Mouse (Mus musculus) forebrain, embryonic 13.5 days (tissue): Measurements from ENCODE around the gene Trmt112. TPM values are rescaled to one million over a fixed set of nuclear protein-coding genes. Genes with fewer than 3 reads are reported as not detected.
"Not testable (repeated sequence)": the region's sequence is repeated elsewhere in the genome, so short reads cannot be mapped to it uniquely, and the experiment has no call there.

Experiments
- ATAC-seq: fragments of 200-750 bp; cut with Nextera tagmentation; 2 replicates; pipeline ENCODE4 v1.8.0; 2017
- H3K27ac ChIP-seq: fragments of 300-500 bp; sonication (generic); 2 replicates; pipeline ENCODE4 v1.5.1; 2015; ENCODE audit warnings: inconsistent platforms, mild to moderate bottlenecking, moderate library complexity
- H3K27me3 ChIP-seq: fragments of 300-500 bp; sonication (generic); 2 replicates; pipeline ENCODE4 v1.6.1; 2015; ENCODE audit warnings: mild to moderate bottlenecking, inconsistent platforms
- H3K36me3 ChIP-seq: fragments of 300-500 bp; sonication (generic); 2 replicates; pipeline ENCODE4 v1.6.1; 2015; ENCODE audit warnings: mild to moderate bottlenecking, inconsistent platforms; ENCODE audit not compliant: poor library complexity, severe bottlenecking
- H3K4me1 ChIP-seq: fragments of 300-500 bp; sonication (generic); 2 replicates; pipeline ENCODE4 v1.6.1; 2015; ENCODE audit warnings: inconsistent platforms
- H3K4me2 ChIP-seq: fragments of 300-500 bp; sonication (generic); 2 replicates; pipeline ENCODE4 v1.6.1; 2015; ENCODE audit warnings: inconsistent platforms, mild to moderate bottlenecking, moderate library complexity
- H3K4me3 ChIP-seq: fragments of 300-500 bp; sonication (generic); 2 replicates; pipeline ENCODE4 v1.5.1; 2015; ENCODE audit warnings: mild to moderate bottlenecking, inconsistent platforms
- H3K9ac ChIP-seq: fragments of 300-500 bp; sonication (generic); 2 replicates; pipeline ENCODE4 v1.6.1; 2015; ENCODE audit warnings: mild to moderate bottlenecking, inconsistent platforms
- H3K9me3 ChIP-seq: fragments of 300-500 bp; sonication (generic); replicated peaks from 2 replicates; pipeline ENCODE4 v1.6.1; 2016; ENCODE audit warnings: inconsistent platforms
- WGBS: fragments of 180-500 bp; shearing (Covaris S2); methylation state at CpG from one replicate; pipeline ENCODE4 v1.1.7; 2015; 5-methylcytosine and 5-hydroxymethylcytosine counted together
- polyA plus RNA-seq: library from polyadenylated mRNA; unstranded; fragments of >200 nt; fragmentation: Nextera tagmentation; extraction: Ambion mirVana; gene quantifications from 2 replicates; pipeline ENCODE4 v1.2.1, GENCODE M21; 2015

Trmt112 gene
- polyA plus RNA-seq, 1 experiment from 2014 or later: 167 TPM

GRCm38 (mm10) chr19:6893731-6894451 is 15.6 kb upstream of the Trmt112 start:
- Histone ChIP-seq H3K4me1 (no peaks in the 10 kb centered on the region), H3K9ac (no peak overlapping the region), H3K4me2 (no peak overlapping the region), H3K36me3 (no peaks in the 10 kb centered on the region), H3K27me3 (no peaks in the 10 kb centered on the region), H3K27ac (no peak overlapping the region), H3K9me3 (no peaks in the 10 kb centered on the region; the same call in 1 of the 2 replicates), H3K4me3 (no peak overlapping the region)
- 94% methylated on average over 14 of the region's 14 CpGs for WGBS
- ATAC-seq: no peak

GRCm38 (mm10) chr19:6895608-6896305 is 13.7 kb upstream of the Trmt112 start:
- not testable (repeated sequence) for ATAC-seq, H3K27ac ChIP-seq, H3K27me3 ChIP-seq, H3K4me2 ChIP-seq, H3K36me3 ChIP-seq, H3K9me3 ChIP-seq, H3K9ac ChIP-seq, H3K4me1 ChIP-seq, H3K4me3 ChIP-seq
- 91% methylated on average over 18 of the region's 18 CpGs for WGBS

- peaks cover 10% of the 10 kb centered on the region; the same call in 1 of the 2 replicates for H3K36me3 ChIP-seq
- H3K4me1 ChIP-seq: no peaks in the 10 kb centered on the region
- no peaks in the 10 kb centered on the region for H3K27me3 ChIP-seq
- H3K4me2 ChIP-seq: no peak overlapping the region
- ATAC-seq: no peak
- 81% methylated on average over 4 of the region's 4 CpGs for WGBS
- H3K9ac ChIP-seq: no peak overlapping the region
- H3K9me3 ChIP-seq: no peaks in the 10 kb centered on the region; the same call in 1 of the 2 replicates
- no peak overlapping the region for H3K27ac ChIP-seq
- H3K4me3 ChIP-seq: no peak overlapping the region
These were observed 9.9 kb upstream of the Trmt112 start for GRCm38 (mm10) chr19:6899641-6900040.

GRCm38 (mm10) chr19:6903031-6903430 is 6.5 kb upstream of the Trmt112 start:
- H3K9ac ChIP-seq: no peak overlapping the region
- no peak overlapping the region for H3K4me3 ChIP-seq
- WGBS: 90% methylated on average over 1 of the region's 1 CpGs
- H3K36me3 ChIP-seq: peaks cover 35% of the 10 kb centered on the region
- H3K9me3 ChIP-seq: no peaks in the 10 kb centered on the region
- no peak overlapping the region for H3K27ac ChIP-seq
- no peaks in the 10 kb centered on the region for H3K27me3 ChIP-seq
- H3K4me2 ChIP-seq: no peak overlapping the region
- ATAC-seq: no peak
- peaks cover 2% of the 10 kb centered on the region for H3K4me1 ChIP-seq

GRCm38 (mm10) chr19:6904846-6905245 is 4.7 kb upstream of the Trmt112 start:
- H3K4me2 ChIP-seq: no peak overlapping the region
- H3K27ac ChIP-seq: no peak overlapping the region
- no peak overlapping the region for H3K4me3 ChIP-seq
- peaks cover 14% of the 10 kb centered on the region for H3K4me1 ChIP-seq
- no peak for ATAC-seq
- no peaks in the 10 kb centered on the region for H3K9me3 ChIP-seq
- H3K9ac ChIP-seq: no peak overlapping the region
- 91% methylated on average over 2 of the region's 2 CpGs for WGBS
- no peaks in the 10 kb centered on the region for H3K27me3 ChIP-seq
- peaks cover 35% of the 10 kb centered on the region for H3K36me3 ChIP-seq

- no peak for ATAC-seq
- no peak overlapping the region for H3K4me3 ChIP-seq
- H3K27me3 ChIP-seq: no peaks in the 10 kb centered on the region
- peaks cover 35% of the 10 kb centered on the region for H3K36me3 ChIP-seq
- no peak overlapping the region for H3K4me2 ChIP-seq
- 92% methylated on average over 11 of the region's 11 CpGs for WGBS
- no peak overlapping the region for H3K9ac ChIP-seq
- H3K9me3 ChIP-seq: no peaks in the 10 kb centered on the region
- peaks cover 14% of the 10 kb centered on the region for H3K4me1 ChIP-seq
- no peak overlapping the region for H3K27ac ChIP-seq
These were observed 3.9 kb upstream of the Trmt112 start for GRCm38 (mm10) chr19:6905498-6906159.

GRCm38 (mm10) chr19:6906199-6906598 is 3.3 kb upstream of the Trmt112 start:
- Histone ChIP-seq H3K9ac (0 out of 2 replicates have a peak overlapping the region, but pooled peaks have one; percentile 6), H3K36me3 (peaks cover 38% of the 10 kb centered on the region), H3K9me3 (no peaks in the 10 kb centered on the region), H3K4me3 (no peak overlapping the region), H3K4me2 (no peak overlapping the region), H3K27me3 (no peaks in the 10 kb centered on the region), H3K27ac (no peak overlapping the region), H3K4me1 (peaks cover 18% of the 10 kb centered on the region)
- ATAC-seq: no peak
- 93% methylated on average over 3 of the region's 3 CpGs for WGBS

- no peaks in the 10 kb centered on the region for H3K9me3 ChIP-seq
- no peak for ATAC-seq
- WGBS: 88% methylated on average over 8 of the region's 8 CpGs
- H3K4me2 ChIP-seq: no peak overlapping the region
- H3K27me3 ChIP-seq: no peaks in the 10 kb centered on the region
- no peak overlapping the region for H3K27ac ChIP-seq
- H3K4me1 ChIP-seq: peaks cover 25% of the 10 kb centered on the region
- H3K36me3 ChIP-seq: peaks cover 47% of the 10 kb centered on the region
- H3K4me3 ChIP-seq: no peak overlapping the region
- 0 out of 2 replicates have a peak overlapping the region, but pooled peaks have one; percentile 6 for H3K9ac ChIP-seq
These were observed 2.4 kb upstream of the Trmt112 start for GRCm38 (mm10) chr19:6907094-6907493.

GRCm38 (mm10) chr19:6907811-6908540 is 1.5 kb upstream of the Trmt112 start:
- Histone ChIP-seq H3K9me3 (no peaks in the 10 kb centered on the region), H3K9ac (peak overlapping the region; percentile 80), H3K4me2 (peak overlapping the region; percentile 87), H3K27me3 (no peaks in the 10 kb centered on the region), H3K27ac (no peak overlapping the region), H3K4me3 (0 out of 2 replicates have a peak overlapping the region, but pooled peaks have one; percentile 62), H3K36me3 (peaks cover 53% of the 10 kb centered on the region), H3K4me1 (peaks cover 25% of the 10 kb centered on the region)
- WGBS: 88% methylated on average over 7 of the region's 7 CpGs
- no peak for ATAC-seq

- Histone ChIP-seq H3K4me1 (peaks cover 25% of the 10 kb centered on the region), H3K36me3 (peaks cover 59% of the 10 kb centered on the region), H3K4me3 (peak overlapping the region; percentile 62), H3K4me2 (peak overlapping the region; percentile 87), H3K27me3 (no peaks in the 10 kb centered on the region), H3K27ac (peak overlapping the region; percentile 97), H3K9me3 (no peaks in the 10 kb centered on the region), H3K9ac (peak overlapping the region; percentile 80)
- ATAC-seq: no peak; the same call in 1 of the 2 replicates
- WGBS: 9% methylated on average over 11 of the region's 11 CpGs
These were observed 477 bp upstream of the Trmt112 start for GRCm38 (mm10) chr19:6909021-6909420.

GRCm38 (mm10) chr19:6910306-6910705 is 808 bp downstream of the Trmt112 start:
- WGBS: under 1% methylated on average over 30 of the region's 30 CpGs
- peak; percentile 22 for ATAC-seq
- H3K27ac ChIP-seq: peak overlapping the region; percentile 97

More at GRCm38 (mm10) chr19:6910306-6910705, 808 bp downstream of the Trmt112 start:
- peak overlapping the region; percentile 62 for H3K4me3 ChIP-seq
- H3K27me3 ChIP-seq, H3K9me3 ChIP-seq: not testable (repeated sequence)
- peak overlapping the region; percentile 87 for H3K4me2 ChIP-seq
- H3K36me3 ChIP-seq: peaks cover 53% of the 10 kb centered on the region
- peaks cover 25% of the 10 kb centered on the region for H3K4me1 ChIP-seq
- H3K9ac ChIP-seq: peak overlapping the region; percentile 80
